Mouse (Mus musculus): ENCODE data around the gene Sars.

Sars gene

DNA sequence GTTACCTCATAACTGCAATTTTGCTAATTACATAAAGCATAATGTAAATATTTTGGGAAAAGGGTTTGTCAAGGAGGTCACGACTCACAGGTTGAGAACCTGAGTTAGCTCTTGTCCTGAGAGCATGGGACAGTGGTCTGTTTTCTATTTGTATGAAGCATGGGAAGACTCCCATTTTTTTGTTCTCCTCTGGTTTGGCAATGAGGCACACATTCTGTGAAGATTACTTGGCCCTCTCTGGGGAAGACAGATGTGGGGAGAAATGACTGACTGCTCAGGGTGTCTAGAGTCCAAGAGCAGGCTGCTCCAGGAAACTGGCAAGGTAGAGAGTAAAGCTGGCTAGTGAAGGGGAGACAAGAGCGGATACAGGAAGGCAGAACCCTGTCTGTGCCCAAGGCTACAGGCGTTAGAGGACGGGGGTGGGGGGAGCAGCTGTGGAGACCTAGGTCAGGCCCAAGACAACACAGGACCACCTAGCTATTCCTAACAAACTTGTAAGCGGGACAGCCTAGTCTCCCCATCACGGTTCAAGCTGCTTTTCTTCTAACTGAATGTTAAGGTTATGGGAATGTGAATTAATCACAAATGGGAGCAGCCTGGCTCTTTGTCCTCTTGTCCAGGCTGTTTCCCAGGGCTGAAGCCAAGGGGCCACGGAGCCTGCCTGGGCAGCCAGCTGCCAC, 19.9 kb downstream of the Sars start:
- no peak for DNase-seq (ENCODE audit: low spot score in 2 of 2)

- peak in 1 of 2 experiments; percentile 14 for DNase-seq (ENCODE audit: low spot score in 2 of 2)
Measured at GRCm38 (mm10) chr3:108423844-108424801, 20.9 kb downstream of the Sars start.

GRCm38 (mm10) chr3:108423006-108423405, 22.0 kb downstream of the Sars start:
- no peak for DNase-seq (ENCODE audit: low spot score in 2 of 2)

DNA sequence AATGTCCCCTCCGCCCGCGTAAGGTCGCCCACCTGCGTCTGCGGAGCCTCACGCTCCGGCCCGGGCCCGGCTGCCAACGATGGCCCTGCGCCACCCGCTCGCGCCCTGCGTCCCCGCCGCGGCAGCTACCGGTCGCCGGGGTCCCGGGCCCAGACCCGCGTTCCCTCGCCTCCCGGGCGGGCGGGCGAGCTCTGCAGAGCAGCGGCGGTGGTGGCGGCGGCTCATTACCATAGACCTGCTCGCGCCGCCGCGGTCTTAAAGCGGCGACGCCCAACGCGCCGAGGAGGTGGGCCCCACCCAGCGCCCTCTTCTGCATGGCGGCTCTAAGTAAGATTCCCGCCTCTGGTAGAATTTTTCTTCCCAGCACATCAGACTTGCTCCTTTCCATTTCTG, 29.2 kb downstream of the Sars start:
- peak; percentile 45 to 51 for DNase-seq (ENCODE audit: low spot score in 2 of 2)

DNA sequence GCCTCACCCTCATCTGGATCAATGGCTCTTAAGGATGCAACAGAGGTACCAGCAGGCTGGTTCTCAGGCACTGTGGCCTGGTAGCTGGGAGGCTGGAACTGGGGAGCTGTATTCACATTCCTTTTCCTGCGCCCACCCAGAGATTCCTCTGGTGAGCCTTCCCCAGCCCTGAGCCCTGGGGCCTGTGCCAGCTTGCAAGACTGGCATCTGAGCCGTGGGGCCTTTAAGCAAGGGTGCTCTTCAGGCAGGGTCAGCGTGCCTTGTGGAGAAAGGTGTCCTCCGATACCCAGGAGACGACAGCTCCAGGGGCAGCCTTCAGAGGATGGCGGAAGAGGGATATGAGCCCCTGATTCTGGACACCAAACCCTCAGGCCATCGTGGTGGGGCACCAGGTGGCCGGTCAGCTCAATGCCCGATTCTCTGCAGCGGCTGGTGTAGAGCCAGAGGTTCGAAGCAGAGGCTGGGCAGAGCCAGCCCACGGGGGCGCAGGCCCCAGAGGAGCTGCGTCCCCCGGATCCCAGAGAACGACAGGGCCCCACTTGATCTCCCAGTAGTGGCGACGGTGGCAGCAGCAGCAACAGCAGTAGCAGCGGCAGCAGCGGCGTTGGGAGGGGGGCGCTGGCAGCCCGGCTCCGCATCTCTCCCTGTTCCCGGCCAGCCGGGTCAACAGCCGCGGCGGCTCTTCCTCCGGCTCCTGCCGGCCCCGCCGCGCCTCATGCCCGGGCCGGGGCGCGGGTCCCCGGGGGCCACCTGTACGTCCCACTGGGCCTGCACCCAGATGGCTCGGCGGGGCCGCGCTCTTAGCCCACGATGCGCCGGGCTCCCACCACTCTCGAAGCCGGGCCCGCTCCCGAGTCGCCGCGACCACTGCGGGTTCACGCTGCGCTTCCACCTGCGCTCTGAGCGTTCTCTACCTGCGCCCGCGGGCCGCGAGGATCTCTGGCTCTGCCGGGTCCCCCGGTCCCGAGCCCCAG, 29.9 kb downstream of the Sars start, which contains the start of gene Celsr2:
Gene Celsr2, minus strand, starts transcription at position 696 of the 974 bp plus-strand sequence.
- no peak for DNase-seq (ENCODE audit: low spot score in 2 of 2)

GRCm38 (mm10) chr3:108413634-108414360, 31.2 kb downstream of the Sars start:
- no peak for DNase-seq (ENCODE audit: low spot score in 2 of 2)

DNA sequence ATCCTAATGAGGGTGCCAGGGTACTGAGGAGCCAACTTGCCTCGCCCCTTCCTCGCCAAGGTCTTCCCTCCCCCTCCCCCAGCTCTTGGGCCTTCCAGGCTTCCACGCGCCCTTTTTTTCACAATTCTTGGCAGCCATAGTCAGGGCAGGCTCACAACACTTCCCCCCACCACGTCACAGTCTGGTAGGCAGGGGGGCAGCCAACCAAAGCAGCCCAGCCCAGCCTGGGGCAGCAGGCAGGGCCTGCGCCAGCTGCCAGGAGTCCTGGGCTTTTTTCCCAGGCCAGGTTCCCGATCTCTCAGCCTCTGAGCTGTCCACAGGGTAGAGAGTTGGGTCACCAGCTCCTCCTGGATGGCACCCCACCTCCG, 33.3 kb downstream of the Sars start:
- peak in 1 of 2 experiments; percentile 22 for DNase-seq (ENCODE audit: low spot score in 2 of 2)

- DNase-seq (ENCODE audit: low spot score in 2 of 2) = no peak
Measured at GRCm38 (mm10) chr3:108411026-108411753, 33.8 kb downstream of the Sars start.

DNA sequence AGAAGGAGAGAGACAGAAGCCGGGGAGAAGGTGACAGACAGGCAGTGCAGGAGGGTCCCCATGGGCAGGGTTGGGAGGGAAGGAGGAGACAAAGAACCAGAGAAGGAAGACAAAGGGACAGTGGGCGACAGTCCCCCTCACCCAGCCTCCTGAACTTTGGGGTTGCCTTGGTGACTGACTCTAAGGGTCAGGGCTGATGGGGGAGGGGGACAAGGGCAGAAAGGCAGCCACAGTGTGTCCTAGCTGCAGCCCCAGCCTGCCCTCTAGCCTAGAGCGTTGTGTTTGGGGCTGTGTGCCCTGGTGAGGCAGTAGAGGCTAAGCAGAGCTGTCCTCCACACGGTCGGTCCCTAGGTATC, 34.7 kb downstream of the Sars start:
- DNase-seq (ENCODE audit: low spot score in 2 of 2) = no peak

DNA sequence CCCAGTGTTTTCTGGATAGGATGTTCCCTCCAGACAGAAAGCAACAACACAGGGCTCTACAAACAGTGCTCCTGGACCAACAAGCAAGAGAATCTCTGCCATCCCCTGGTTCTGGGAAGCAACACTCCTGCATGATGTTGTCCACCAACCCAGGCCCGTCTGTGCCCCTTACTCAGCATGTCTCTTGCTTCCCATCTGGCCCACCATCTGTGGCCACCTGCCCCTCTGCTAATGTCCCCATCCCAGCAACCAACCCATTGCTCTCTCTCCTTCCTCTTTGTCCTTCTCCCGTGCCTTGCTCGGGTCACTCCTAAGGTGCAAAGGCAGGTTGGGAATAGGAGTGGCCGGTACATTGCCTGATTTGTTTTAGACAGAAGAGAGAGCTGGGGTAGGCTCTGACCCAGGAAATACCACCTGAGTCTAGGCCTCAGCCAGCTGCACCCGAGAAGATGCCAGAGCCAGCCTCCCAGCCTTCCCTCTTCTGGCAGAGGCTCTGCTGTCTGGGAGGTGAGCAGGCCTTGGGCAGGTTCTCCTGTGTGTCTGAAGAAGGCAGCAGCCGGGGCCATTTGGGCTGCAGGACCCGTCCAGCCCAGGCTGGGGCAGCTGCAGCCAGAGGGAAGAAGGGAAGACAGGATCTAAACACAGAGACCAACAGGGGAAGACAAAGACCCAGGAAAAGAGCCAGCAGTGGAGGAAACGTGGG, 35.2 kb downstream of the Sars start:
- no peak for DNase-seq (ENCODE audit: low spot score in 2 of 2)

- no peak for DNase-seq (ENCODE audit: low spot score in 2 of 2)
Measured at GRCm38 (mm10) chr3:108408517-108409008, 36.4 kb downstream of the Sars start.

GRCm38 (mm10) chr3:108406306-108406885, 38.6 kb downstream of the Sars start:
- no peak for DNase-seq (ENCODE audit: low spot score in 2 of 2)

- DNase-seq (ENCODE audit: low spot score in 2 of 2) = no peak
Measured at GRCm38 (mm10) chr3:108405536-108406305, 39.3 kb downstream of the Sars start.

DNA sequence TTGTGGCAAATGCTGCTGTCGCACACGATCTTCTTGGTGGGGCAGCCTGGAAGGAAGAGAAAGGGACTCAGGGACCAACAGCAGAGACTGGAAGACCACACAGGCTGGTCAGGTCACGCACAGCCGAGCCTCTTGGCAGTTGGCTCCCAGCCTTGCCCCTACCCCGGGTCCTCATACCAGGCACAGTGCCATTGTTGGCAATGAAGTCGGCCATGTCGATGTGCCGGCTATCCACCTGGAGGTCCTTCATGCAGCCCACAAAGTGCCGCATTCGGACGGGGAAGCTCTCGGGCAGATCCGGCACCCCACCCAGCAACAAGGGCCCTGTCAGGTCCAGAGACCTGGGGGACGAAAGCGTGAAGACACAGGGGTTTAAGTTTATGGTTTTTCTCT, 42.5 kb downstream of the Sars start:
- DNase-seq (ENCODE audit: low spot score in 2 of 2) = no peak

DNA sequence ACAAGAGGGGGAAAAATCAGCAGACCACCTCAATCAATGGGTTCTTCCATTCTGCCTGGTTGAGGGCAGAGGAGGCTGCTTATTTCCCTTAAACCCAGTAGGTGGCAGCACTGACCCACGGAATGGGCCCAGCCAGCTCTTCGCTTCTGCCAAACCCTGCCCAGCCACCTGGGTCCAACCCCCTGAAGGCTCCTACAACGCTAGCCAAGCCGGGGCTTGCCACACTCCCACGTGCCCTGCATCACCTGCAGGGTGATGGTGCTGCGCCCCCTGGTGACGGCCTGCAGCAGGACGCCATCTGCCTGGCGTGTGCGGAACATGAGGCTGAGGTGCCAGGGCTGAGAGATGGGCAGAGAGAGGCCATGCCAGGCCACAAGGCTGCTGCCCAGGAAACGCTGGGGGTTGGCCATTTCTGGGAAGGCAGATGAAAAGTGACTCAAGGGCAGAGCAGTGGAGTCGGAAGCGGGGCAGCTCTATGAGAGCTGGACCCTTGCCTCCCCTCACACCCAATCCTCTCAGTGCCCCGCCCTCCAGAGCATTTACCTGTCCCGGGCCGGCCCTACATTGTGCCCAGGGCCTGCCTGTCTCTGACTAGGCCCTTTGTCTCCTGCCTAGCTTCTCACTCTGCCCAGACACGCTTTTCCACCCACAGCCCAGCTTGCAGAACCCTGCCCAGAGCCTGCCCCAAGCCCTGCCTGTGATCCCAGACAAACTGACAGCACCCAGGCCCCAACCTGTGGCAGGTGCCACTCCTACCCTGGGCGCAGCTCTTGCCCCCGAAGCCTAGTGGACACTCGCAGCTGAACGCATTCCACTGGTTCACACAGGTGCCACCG, 43.1 kb downstream of the Sars start:
- peak; percentile 83 to 84 for DNase-seq (ENCODE audit: low spot score in 2 of 2)

DNA sequence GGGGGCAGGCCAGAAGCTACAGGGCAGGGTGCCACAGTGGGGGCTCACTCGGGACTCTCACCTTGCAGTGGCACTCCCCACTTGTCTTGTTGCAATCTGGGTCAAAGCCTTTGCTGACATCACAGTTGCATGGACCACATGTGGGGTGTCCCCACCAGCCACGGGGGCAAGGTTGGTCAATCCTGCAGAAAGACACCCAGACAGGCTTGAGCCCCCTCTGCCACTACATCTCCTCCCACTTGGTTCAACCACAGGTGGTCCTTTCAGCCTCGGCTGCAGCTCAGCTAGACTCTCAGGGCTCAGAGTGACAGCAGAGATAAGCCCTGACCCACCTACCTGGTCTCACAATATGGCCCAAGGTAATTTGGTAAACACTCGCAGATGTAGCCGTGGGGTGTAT, 44.6 kb downstream of the Sars start:
- no peak for DNase-seq (ENCODE audit: low spot score in 2 of 2)

- no peak for DNase-seq (ENCODE audit: low spot score in 2 of 2)
Measured at GRCm38 (mm10) chr3:108398281-108398680, 46.7 kb downstream of the Sars start.

GRCm38 (mm10) chr3:108392793-108393192, 52.2 kb downstream of the Sars start:
- DNase-seq (ENCODE audit: low spot score in 2 of 2) = no peak

All from heart, adult 9 months (tissue).